Mouse (Mus musculus) bone marrow macrophage, adult 2 months (primary cell): ENCODE data around the gene Ppp1r15a.

Experiments
- CTCF ChIP-seq: IDR thresholded peaks from 2 replicates; pipeline ENCODE4 v1.5.1; 2012; ENCODE audit warnings: low read depth, mild to moderate bottlenecking, low read length, moderate library complexity
- POLR2A ChIP-seq: IDR thresholded peaks from 2 replicates; pipeline ENCODE4 v1.6.1; 2012; ENCODE audit warnings: mild to moderate bottlenecking, low read depth, low read length, borderline replicate concordance

GRCm38 (mm10) chr7:45476453-45476852, 49.6 kb downstream of the Ppp1r15a start:
- TF ChIP-seq POLR2A (no peak), CTCF (no peak)
